Mouse (Mus musculus): ENCODE results near the gene Cnppd1.

Cnppd1 gene

GRCm38 (mm10) chr1:75142301-75143261, at the start of gene Cnppd1, which contains the start of gene Retreg2:
TSS of gene Cnppd1 (minus strand) at chr1:75142711.
TSS of gene Retreg2 (plus strand) at chr1:75142778.
- peak; percentile 94 to 95 for DNase-seq (ENCODE audit: low spot score in 2 of 2)

DNA sequence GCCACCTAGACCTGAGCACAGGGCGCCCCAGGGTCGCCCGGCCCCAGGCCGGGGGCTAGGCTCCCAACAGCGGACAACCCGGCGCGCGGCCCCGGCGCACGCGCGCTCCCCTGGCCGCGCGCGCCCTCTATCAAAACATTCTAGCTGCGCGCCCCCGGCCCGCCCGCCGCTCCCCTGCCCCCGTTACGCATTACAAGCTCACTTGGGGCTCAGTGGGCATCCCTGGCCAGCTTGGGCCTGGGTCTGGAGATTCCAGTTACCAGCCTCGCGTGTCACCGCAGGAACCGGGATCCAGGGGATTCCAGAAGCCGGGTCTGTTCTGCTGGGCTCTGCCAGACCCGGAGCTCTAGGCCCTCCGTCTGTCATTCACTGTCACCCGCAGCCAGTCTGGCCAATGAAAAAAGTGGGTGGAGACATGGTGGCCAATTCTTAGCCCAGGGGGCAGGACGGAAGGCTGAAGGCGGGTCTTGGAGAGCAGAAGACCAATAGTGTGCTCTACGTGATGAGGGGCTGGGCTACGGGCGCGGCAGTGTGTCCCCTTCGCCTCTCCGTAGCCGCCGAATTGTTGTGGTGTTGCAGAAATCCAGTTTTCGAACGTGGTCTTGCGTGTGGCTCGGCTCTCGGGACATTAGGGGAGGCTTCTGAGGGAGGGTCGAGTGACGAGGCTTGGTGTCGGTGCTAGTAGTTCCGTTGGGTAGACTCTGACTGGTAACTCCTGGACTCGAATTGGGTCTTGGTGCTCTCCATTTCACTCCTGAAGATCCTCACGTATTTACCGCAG, 49.3 kb upstream of the Cnppd1 start, which contains the start of the genes Ankzf1 and Atg9a:
Gene Ankzf1 (plus strand): TSS at position 530 of the 781 bp plus-strand sequence.
Gene Atg9a (minus strand): TSS at position 575 of the 781 bp plus-strand sequence.
- DNase-seq (ENCODE audit: low spot score in 2 of 2) = peak; percentile 77 to 88

GRCm38 (mm10) chr1:75191258-75191621, 48.7 kb upstream of the Cnppd1 start:
- DNase-seq (ENCODE audit: low spot score in 2 of 2) = no peak

DNA sequence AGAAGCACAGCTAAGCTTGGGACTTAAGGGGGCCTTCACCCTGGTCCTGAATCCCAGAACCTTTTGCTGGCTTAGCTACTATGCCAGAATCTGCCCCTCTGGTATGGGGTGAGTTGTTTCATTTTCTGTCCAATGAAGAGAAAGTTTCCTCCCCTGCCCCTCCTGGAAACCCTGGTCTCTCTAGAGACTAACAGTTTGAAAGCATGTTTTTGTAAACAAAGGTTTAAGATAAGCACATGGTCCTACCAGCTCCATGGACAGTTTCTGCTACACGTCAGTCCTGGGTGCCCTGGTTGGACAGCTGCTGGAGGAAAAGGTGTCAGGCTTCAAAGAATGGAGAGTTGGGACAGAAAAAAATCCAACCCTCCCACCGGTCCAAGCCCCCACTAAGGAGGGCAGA, 48.1 kb upstream of the Cnppd1 start:
- no peak for DNase-seq (ENCODE audit: low spot score in 2 of 2)

DNA sequence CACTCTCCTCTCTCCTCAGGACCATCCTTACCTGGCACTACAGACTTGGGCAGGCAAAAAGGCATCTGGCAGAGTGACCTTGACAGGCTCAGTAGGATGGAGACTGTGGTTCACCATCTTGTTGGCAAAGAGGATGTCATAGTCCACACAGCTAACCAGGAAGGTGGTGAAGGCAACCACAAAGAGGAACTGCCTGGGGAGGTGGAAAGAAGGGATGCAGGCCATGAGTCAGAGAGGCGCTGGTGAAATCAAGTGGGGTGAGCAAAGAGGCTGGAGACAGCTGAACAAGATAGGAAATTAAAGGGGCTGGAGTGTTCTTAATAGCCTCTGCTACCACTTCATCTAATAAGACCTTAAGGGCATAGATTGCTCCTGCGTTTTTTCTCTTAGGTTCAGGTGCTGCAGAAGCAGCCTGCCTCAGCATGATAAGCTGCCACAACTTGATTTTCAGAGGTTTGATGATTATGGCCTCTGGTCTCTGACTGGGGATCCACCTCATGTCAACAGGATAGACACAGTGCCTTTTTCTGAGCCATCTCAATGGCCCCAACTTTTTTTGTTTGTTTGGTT, 45.5 kb upstream of the Cnppd1 start:
- no peak for DNase-seq (ENCODE audit: low spot score in 2 of 2)

GRCm38 (mm10) chr1:75187126-75187525, 44.6 kb upstream of the Cnppd1 start:
- DNase-seq (ENCODE audit: low spot score in 2 of 2) = no peak

DNA sequence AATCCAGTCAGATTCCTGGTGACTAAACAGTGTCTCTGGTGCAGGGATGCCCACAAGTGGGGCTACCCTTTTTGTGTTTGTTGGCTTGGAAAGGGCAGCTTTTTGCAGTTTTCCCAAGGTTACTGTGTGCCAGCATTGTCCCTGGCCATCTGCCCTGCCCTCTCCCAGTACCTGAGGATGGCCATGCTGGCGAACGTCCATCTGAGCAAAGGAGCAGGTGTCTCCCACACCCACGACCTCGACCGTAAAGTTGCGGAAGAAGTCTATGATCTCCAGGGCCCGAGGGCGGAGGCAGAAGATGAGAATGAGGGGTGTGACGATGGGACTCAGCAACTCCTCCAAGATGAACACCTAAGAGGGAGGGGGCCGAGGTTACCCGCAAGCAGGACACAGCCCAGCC, 43.0 kb upstream of the Cnppd1 start:
- no peak for DNase-seq (ENCODE audit: low spot score in 2 of 2)

GRCm38 (mm10) chr1:75182160-75182559, 39.6 kb upstream of the Cnppd1 start:
- DNase-seq (ENCODE audit: low spot score in 2 of 2) = no peak

DNA sequence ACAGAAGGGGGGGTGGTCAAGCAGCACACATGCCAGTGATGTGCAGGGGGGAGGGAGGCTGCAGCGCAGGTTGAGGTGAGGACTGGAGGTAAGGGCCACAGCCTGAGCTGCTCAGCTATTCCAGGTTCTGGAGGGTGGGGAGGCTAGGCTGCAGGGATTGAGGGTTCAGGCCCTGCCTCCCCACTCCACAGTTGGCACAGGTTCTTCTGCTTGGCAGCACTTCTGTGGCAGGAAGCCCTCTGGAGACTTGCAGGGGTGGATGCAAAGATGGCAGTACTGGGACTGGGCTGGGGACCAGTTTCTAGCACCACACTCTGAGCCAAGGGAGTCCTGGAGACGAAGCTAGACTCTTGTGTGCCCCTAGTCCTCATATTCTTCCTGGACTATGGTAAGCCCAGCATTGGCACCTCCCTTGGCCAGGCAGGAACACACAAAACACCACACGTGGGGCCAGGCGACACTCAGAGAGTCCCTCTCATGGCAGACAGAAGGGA, 38.9 kb upstream of the Cnppd1 start:
- no peak for DNase-seq (ENCODE audit: low spot score in 2 of 2)

DNA sequence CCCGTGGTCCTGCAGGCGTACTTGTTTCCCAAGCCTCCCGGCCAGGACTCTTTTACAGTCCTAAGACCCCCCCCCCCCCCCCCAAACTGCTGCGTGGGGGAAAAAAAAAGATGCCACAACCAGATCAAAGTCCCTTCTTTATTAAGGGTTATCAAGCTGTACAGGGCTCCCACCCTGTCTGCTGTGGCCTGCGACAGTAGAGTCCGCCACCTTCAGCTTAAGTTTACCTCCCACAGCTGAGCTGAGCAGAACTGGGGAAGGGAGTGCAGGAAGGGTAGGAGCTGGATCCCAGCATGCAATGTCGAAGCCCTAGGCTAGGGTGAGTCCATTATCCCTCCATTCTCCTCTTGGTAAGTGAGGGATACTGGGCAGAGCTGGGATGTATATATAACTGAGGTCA, 38.2 kb upstream of the Cnppd1 start:
- no peak for DNase-seq (ENCODE audit: low spot score in 2 of 2)

DNA sequence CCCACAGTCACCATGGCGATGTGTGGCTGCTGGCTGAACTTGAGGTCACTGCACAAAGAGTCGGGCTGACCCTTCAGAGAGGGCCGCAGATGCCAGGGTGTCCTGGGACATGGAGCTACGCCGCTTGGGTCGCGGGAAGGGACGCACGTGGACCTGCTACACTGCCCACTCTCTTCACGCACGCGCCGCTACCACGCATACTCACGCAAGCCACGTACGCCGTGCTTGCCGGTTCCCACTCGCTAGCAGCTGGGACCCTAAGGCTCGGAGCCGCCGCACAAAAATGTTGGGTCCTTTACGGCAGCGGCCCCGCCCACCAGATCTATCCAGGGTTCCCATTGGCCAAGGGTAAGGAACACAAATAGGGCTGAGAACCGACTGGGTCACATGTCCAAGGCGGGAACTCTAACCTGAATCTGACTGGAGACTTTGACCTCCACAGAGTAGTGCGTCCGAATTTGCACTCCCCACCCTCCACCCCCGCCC, 37.6 kb upstream of the Cnppd1 start, which contains the start of gene Abcb6:
Gene Abcb6 (minus strand): TSS at position 288 of the 486 bp plus-strand sequence.
- DNase-seq (ENCODE audit: low spot score in 2 of 2) = peak; percentile 68 to 85

GRCm38 (mm10) chr1:75179334-75180104, 37.0 kb upstream of the Cnppd1 start:
- peak; percentile 42 to 86 for DNase-seq (ENCODE audit: low spot score in 2 of 2)

- DNase-seq (ENCODE audit: low spot score in 2 of 2) = peak; percentile 81 to 93
Measured at GRCm38 (mm10) chr1:75168472-75169464, 26.3 kb upstream of the Cnppd1 start, which contains the start of gene Zfand2b. TSS of gene Zfand2b (plus strand) at chr1:75168646.

- no peak for DNase-seq (ENCODE audit: low spot score in 2 of 2)
Measured at GRCm38 (mm10) chr1:75168093-75168471, 25.6 kb upstream of the Cnppd1 start.

DNA sequence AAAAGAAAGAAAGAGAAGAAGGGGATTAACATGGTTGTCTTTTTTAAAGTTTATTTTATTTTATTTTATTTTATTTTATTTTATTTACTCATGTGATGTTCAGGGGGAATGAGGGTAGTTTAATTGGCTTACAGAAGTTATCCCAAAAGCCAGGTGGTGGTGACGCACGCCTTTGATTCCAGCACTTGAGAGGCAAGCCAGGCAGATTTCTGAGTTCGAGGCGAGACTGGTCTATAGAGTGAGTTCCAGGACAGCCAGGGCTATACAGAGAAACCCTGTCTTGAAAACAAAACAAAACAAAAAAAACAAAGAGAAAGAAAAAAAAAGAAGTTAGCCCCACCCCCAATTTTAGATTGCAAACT, 17.7 kb upstream of the Cnppd1 start:
- no peak for DNase-seq (ENCODE audit: low spot score in 2 of 2)

GRCm38 (mm10) chr1:75159540-75160255, 17.2 kb upstream of the Cnppd1 start:
- no peak for DNase-seq (ENCODE audit: low spot score in 2 of 2)

DNA sequence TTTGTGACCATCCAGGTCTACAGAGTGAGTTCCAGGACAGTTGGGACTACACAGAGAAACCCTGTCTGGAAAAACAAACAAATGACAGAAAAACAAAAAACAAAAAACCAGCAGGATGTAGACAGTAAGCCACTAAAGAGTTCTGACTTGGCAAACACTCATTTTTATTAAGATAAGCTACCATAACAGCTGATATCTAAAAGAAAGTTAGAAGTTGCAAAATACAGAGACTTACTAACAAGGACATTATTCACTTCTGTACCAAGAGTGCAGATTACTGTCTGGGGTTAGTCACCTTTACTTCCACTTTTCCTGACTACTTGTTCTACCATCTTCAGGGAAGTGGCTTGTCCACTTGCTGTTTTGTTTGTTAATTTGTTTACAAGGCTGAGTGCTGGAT, 16.5 kb upstream of the Cnppd1 start:
- no peak for DNase-seq (ENCODE audit: low spot score in 2 of 2)

DNA sequence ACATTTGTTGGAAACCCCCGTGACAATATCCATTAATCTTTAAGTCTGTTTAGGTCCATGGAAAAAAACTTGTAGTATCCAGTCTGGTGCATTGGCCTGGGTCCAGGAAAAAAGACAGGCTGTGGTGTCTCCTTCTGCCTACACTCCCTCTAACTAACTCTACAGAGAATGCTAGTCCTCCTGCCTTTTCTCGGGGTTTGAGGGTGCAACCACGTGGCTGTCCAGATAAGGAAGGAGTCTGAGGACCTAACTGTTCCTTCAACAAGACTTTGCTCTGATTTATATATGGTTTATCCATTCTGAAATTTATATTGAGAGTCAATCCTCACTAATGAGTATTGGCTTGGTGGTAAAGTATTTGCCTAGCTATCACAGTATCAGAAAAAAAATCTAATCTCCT, 13.3 kb upstream of the Cnppd1 start:
- no peak for DNase-seq (ENCODE audit: low spot score in 2 of 2)

GRCm38 (mm10) chr1:75148727-75149126, 6.2 kb upstream of the Cnppd1 start:
- DNase-seq (ENCODE audit: low spot score in 2 of 2) = no peak
